Mouse (Mus musculus): ENCODE measurements around the gene Capns1.

GRCm38 (mm10) chr7:30143170-30143554 is 55.4 kb downstream of the Capns1 start:
- TF ChIP-seq CTCF (IDR thresholded peaks at IDR 0.05; ENCODE audit: low read depth) = no peak
- TF ChIP-seq EP300 (IDR thresholded peaks at IDR 0.05; ENCODE audit: low read depth) = no peak

Data from heart, postnatal 0 days (tissue).